Mouse (Mus musculus) heart, postnatal 0 days (tissue): ENCODE results near the gene Thrsp.

Experiments
- CTCF ChIP-seq: IDR thresholded peaks from 2 replicates; pipeline ENCODE4 v1.5.1; 2016; ENCODE audit warnings: antibody characterized with exemption, control low read depth, low read depth
- EP300 ChIP-seq: IDR thresholded peaks from 2 replicates; pipeline ENCODE4 v1.6.1; 2016; ENCODE audit warnings: antibody characterized with exemption, low read depth

DNA sequence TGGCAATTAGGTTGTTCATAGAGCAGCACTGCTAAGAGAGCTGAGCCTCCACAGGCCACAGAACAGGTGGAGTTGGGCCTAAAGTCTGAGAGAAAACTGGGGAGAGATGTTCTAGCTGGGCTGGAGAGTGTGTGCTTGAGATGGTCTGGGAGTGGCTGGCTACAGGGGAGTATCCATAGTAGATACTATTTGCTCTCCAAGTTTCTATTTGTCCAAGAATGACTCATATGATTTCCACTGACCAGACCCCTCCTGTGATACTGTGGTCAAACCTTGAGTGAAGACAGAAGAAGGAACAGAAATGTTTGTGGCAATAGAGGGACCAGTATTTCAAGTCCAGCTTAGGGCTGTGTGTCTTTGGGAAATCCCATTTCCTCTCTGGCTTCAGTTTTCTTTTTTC lies 21.5 kb upstream of the Thrsp start:
- TF ChIP-seq CTCF (no peak), EP300 (no peak)
